Mouse (Mus musculus): ENCODE data around the gene Prkra. TPM values are rescaled to one million over a fixed set of nuclear protein-coding genes. Genes with fewer than 3 reads are reported as not detected.

Prkra gene
- total RNA-seq (2021): 10 to 100 TPM; 17.7 to 19.3 TPM
- long read RNA-seq, experiment 1, transcript Prkra-201 (8 exons, 1,614 nt): major isoform, 6 of 7 reads
- long read RNA-seq, experiment 1, partial matches to known transcripts: 0 of 7 reads
- long read RNA-seq, experiment 1, other reads (novel, unspliced or antisense): 1 of 7 reads
- long read RNA-seq, experiment 2, transcript Prkra-201 (8 exons, 1,614 nt): major isoform, 7 of 13 reads
- long read RNA-seq, experiment 2, partial matches to known transcripts: 0 of 13 reads
- long read RNA-seq, experiment 2, other reads (novel, unspliced or antisense): 6 of 13 reads

- TF ChIP-seq CTCF (conservative IDR thresholded peaks at IDR 0.05): no peak
- H3K27ac ChIP-seq: peak within 1 kb of the TSS; percentile 79
- peak within 1 kb of the TSS; percentile 94 for H3K4me3 ChIP-seq
- DNase-seq (ENCODE audit: low spot score in 2 of 2): peak; percentile 96 to 98
Measured at GRCm38 (mm10) chr2:76647883-76648570, at the start of gene Prkra, which contains the start of gene Pjvk. Gene Prkra (minus strand): TSS chr2:76648015. Gene Pjvk (plus strand): TSS chr2:76648476.

- DNase-seq (ENCODE audit: low spot score in 2 of 2): no peak
- TF ChIP-seq CTCF (conservative IDR thresholded peaks at IDR 0.05): no peak
- H3K4me3 ChIP-seq: no peak overlapping the region
- no peak overlapping the region for H3K27ac ChIP-seq
Measured at GRCm38 (mm10) chr2:76695290-76695689, 47.5 kb upstream of the Prkra start.

GRCm38 (mm10) chr2:76693765-76694164 is 46.0 kb upstream of the Prkra start:
- DNase-seq (ENCODE audit: low spot score in 2 of 2): no peak
- Histone ChIP-seq H3K4me3 (no peak overlapping the region), H3K27ac (no peak overlapping the region)
- TF ChIP-seq CTCF (conservative IDR thresholded peaks at IDR 0.05): no peak

GRCm38 (mm10) chr2:76690436-76691204 is 42.8 kb upstream of the Prkra start:
- DNase-seq (ENCODE audit: low spot score in 2 of 2): no peak
- no peak for TF ChIP-seq CTCF (conservative IDR thresholded peaks at IDR 0.05)
- Histone ChIP-seq H3K27ac (no peak overlapping the region), H3K4me3 (no peak overlapping the region)

- Histone ChIP-seq H3K27ac (no peak overlapping the region), H3K4me3 (no peak overlapping the region)
- DNase-seq (ENCODE audit: low spot score in 2 of 2): no peak
- no peak for TF ChIP-seq CTCF (conservative IDR thresholded peaks at IDR 0.05)
Measured at GRCm38 (mm10) chr2:76688162-76688561, 40.3 kb upstream of the Prkra start.

GRCm38 (mm10) chr2:76687608-76688007 is 39.8 kb upstream of the Prkra start:
- H3K27ac ChIP-seq: no peak overlapping the region
- DNase-seq (ENCODE audit: low spot score in 2 of 2): no peak
- no peak overlapping the region for H3K4me3 ChIP-seq
- TF ChIP-seq CTCF (conservative IDR thresholded peaks at IDR 0.05): no peak

- TF ChIP-seq CTCF (conservative IDR thresholded peaks at IDR 0.05): no peak
- Histone ChIP-seq H3K4me3 (no peak overlapping the region), H3K27ac (no peak overlapping the region)
- DNase-seq (ENCODE audit: low spot score in 2 of 2): no peak
Measured at GRCm38 (mm10) chr2:76686986-76687385, 39.2 kb upstream of the Prkra start.

GRCm38 (mm10) chr2:76682301-76682700 is 34.5 kb upstream of the Prkra start:
- H3K4me3 ChIP-seq: no peak overlapping the region
- TF ChIP-seq CTCF (conservative IDR thresholded peaks at IDR 0.05): no peak
- DNase-seq (ENCODE audit: low spot score in 2 of 2): no peak
- H3K27ac ChIP-seq: no peak overlapping the region

GRCm38 (mm10) chr2:76676401-76677226 is 28.8 kb upstream of the Prkra start:
- Histone ChIP-seq H3K27ac (no peak overlapping the region), H3K4me3 (peak overlapping the region; percentile 84)
- no peak for DNase-seq (ENCODE audit: low spot score in 2 of 2)
- TF ChIP-seq CTCF (conservative IDR thresholded peaks at IDR 0.05): no peak

- H3K4me3 ChIP-seq: peak overlapping the region; percentile 84
- H3K27ac ChIP-seq: 0 out of 2 replicates have a peak overlapping the region, but pooled peaks have one; percentile 90
- no peak for DNase-seq (ENCODE audit: low spot score in 2 of 2)
- no peak for TF ChIP-seq CTCF (conservative IDR thresholded peaks at IDR 0.05)
Measured at GRCm38 (mm10) chr2:76675949-76676348, 28.1 kb upstream of the Prkra start.

GRCm38 (mm10) chr2:76675451-76675850 is 27.6 kb upstream of the Prkra start:
- no peak for DNase-seq (ENCODE audit: low spot score in 2 of 2)
- TF ChIP-seq CTCF (conservative IDR thresholded peaks at IDR 0.05): no peak
- Histone ChIP-seq H3K4me3 (peak overlapping the region; percentile 84), H3K27ac (peak overlapping the region; percentile 90)

- peak; percentile 82 to 89 for DNase-seq (ENCODE audit: low spot score in 2 of 2)
- no peak for TF ChIP-seq CTCF (conservative IDR thresholded peaks at IDR 0.05)
- H3K4me3 ChIP-seq: peak within 1 kb of the TSS; percentile 84
- peak within 1 kb of the TSS; percentile 90 for H3K27ac ChIP-seq
Measured at GRCm38 (mm10) chr2:76674725-76675427, 27.1 kb upstream of the Prkra start, which contains the start of gene Plekha3. Gene Plekha3 (plus strand): TSS chr2:76675281.

All from layer of hippocampus, adult 2 months (tissue).